Mouse (Mus musculus) hindbrain, embryonic 15.5 days (tissue): ENCODE data around the gene Eml1. TPM values are rescaled to one million over a fixed set of nuclear protein-coding genes. Genes with fewer than 3 reads are reported as not detected.
"Not testable (repeated sequence)": the region's sequence is repeated elsewhere in the genome, so short reads cannot be mapped to it uniquely, and the experiment has no call there.

Experiments
- ATAC-seq: fragments of 200-750 bp; cut with Nextera tagmentation; 2 replicates; pipeline ENCODE4 v1.8.0; 2017; ENCODE audit warnings: low read depth, moderate number of reproducible peaks, moderate TSS enrichment; ENCODE audit not compliant: low FRiP score
- H3K27ac ChIP-seq: fragments of 300-500 bp; sonication (generic); replicated peaks from 2 replicates; pipeline ENCODE4 v1.5.1; 2015; ENCODE audit warnings: mild to moderate bottlenecking, inconsistent platforms
- H3K27me3 ChIP-seq: fragments of 300-500 bp; sonication (generic); 2 replicates; pipeline ENCODE4 v1.6.1; 2015; ENCODE audit warnings: control low read depth, inconsistent platforms
- H3K36me3 ChIP-seq: fragments of 300-500 bp; sonication (generic); 2 replicates; pipeline ENCODE4 v1.6.1; 2015; ENCODE audit warnings: control low read depth, inconsistent platforms
- H3K4me1 ChIP-seq: fragments of 300-500 bp; sonication (generic); replicated peaks from 2 replicates; pipeline ENCODE4 v1.6.1; 2015; ENCODE audit warnings: control low read depth, inconsistent platforms
- H3K4me2 ChIP-seq: fragments of 300-500 bp; sonication (generic); 2 replicates; pipeline ENCODE4 v1.6.1; 2015; ENCODE audit warnings: moderate library complexity, mild to moderate bottlenecking, inconsistent platforms
- H3K4me3 ChIP-seq: fragments of 300-500 bp; sonication (generic); 2 replicates; pipeline ENCODE4 v1.5.1; 2015; ENCODE audit warnings: mild to moderate bottlenecking, inconsistent platforms
- H3K9ac ChIP-seq: fragments of 300-500 bp; sonication (generic); 2 replicates; pipeline ENCODE4 v1.6.1; 2015; ENCODE audit warnings: inconsistent platforms
- H3K9me3 ChIP-seq: fragments of 300-500 bp; sonication (generic); 2 replicates; pipeline ENCODE4 v1.6.1; 2016; ENCODE audit warnings: control low read depth, inconsistent platforms
- WGBS: fragments of 180-500 bp; shearing (Covaris S2); methylation state at CpG from one replicate; pipeline ENCODE4 v1.1.7; 2015; 5-methylcytosine and 5-hydroxymethylcytosine counted together
- polyA plus RNA-seq: library from polyadenylated mRNA; unstranded; fragments of >200 nt; fragmentation: Nextera tagmentation; extraction: Ambion mirVana; gene quantifications from 2 replicates; pipeline ENCODE4 v1.2.1, GENCODE M21; 2015

The Eml1 gene
- polyA plus RNA-seq, 1 experiment from 2014 or later = 58.2 TPM

DNA sequence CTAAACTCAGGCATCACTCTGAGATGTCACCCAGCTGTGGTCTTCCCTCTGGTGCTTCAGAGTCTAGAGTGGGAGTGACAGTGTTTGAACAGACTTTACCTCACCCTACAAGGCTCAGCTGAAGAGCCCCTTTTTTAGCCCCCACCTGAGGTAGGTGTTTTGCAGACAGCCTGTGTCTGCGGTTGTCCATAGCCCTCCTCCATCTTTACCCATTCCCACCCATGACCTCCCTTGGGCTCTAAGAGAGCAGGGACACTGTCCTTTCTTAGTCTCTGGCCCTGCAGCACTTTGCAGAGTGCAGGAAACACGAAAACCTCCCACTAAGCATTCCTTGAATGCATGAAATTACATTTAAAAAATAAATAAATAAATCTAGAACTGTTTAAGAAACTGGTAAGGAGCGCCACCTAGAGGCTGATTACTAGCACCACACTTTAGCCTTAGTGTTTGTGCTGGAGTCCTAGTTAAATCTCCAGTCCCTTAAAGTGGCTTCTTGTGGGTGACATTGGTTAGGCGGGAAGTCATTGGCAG is 123.3 kb downstream of the Eml1 start:
- 20% methylated on average over 4 of the region's 4 CpGs for WGBS
- peak; percentile 64; the same call in 1 of the 2 replicates for ATAC-seq
- H3K4me3 ChIP-seq = no peak overlapping the region
- H3K27me3 ChIP-seq = no peaks in the 10 kb centered on the region
- no peaks in the 10 kb centered on the region for H3K36me3 ChIP-seq
- H3K27ac ChIP-seq = no peak overlapping the region; the same call in 1 of the 2 replicates
- no peaks in the 10 kb centered on the region for H3K9me3 ChIP-seq
- H3K9ac ChIP-seq = no peak overlapping the region
- peaks cover 19% of the 10 kb centered on the region for H3K4me1 ChIP-seq
- no peak overlapping the region for H3K4me2 ChIP-seq

DNA sequence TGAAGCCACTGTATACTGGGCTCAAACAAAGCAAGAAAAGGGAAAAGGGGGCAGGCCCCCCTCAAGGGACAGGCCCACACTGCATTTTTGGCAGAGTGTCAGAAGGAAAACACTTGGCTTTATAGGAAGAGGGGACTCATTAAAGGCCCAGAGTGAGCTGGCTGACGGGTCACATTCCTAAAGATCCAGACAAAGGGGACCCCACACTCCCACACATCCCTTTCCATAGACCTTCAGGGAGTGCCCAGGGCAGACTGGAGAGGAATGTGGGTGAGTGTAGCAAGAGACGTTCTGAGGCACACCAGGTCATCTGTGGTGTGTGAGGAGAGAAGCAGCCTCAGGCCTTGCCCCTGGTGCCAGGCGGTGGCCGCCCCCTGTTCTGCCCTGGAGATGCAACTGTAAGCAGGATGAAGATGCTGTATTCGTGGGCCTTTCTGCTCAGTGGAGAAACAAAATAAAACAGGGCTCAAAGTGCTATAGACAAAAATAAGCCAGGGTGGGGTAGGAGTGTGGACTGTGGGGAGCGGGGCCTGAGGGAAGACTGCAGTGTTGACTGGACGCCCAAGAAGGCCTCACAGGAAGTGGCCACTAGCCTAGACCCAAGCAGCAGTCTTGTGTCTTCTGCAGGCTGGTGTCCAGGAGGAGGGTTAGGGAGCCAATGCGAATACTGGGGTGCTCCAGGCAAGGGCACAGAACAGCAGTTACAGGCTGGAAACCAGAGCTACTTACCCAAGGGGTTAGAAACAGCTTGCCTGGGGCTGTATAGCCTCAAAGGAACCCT is 124.9 kb downstream of the Eml1 start:
- no peaks in the 10 kb centered on the region for H3K27me3 ChIP-seq
- 55% methylated on average over 8 of the region's 8 CpGs for WGBS
- H3K27ac ChIP-seq = no peak overlapping the region
- H3K4me1 ChIP-seq = peaks cover 17% of the 10 kb centered on the region
- no peaks in the 10 kb centered on the region for H3K36me3 ChIP-seq
- no peaks in the 10 kb centered on the region for H3K9me3 ChIP-seq
- no peak overlapping the region for H3K9ac ChIP-seq
- H3K4me3 ChIP-seq = no peak overlapping the region
- H3K4me2 ChIP-seq = no peak overlapping the region
- ATAC-seq = peak; percentile 20; the same call in 1 of the 2 replicates

GRCm38 (mm10) chr12:108503064-108503463 is 132.3 kb downstream of the Eml1 start:
- no peak for ATAC-seq
- H3K4me2 ChIP-seq = no peak overlapping the region
- no peak overlapping the region for H3K9ac ChIP-seq
- no peaks in the 10 kb centered on the region for H3K9me3 ChIP-seq
- peaks cover 5% of the 10 kb centered on the region; the same call in 1 of the 2 replicates for H3K4me1 ChIP-seq
- no peak overlapping the region for H3K4me3 ChIP-seq
- no peak overlapping the region for H3K27ac ChIP-seq
- no peaks in the 10 kb centered on the region for H3K27me3 ChIP-seq
- 63% methylated on average over 10 of the region's 10 CpGs for WGBS
- no peaks in the 10 kb centered on the region for H3K36me3 ChIP-seq

GRCm38 (mm10) chr12:108503582-108503981 is 132.8 kb downstream of the Eml1 start:
- H3K27ac ChIP-seq = no peak overlapping the region
- H3K9me3 ChIP-seq = no peaks in the 10 kb centered on the region
- no peak overlapping the region for H3K4me2 ChIP-seq
- no peaks in the 10 kb centered on the region for H3K27me3 ChIP-seq
- no peaks in the 10 kb centered on the region for H3K36me3 ChIP-seq
- no peak overlapping the region for H3K4me3 ChIP-seq
- no peak overlapping the region for H3K9ac ChIP-seq
- ATAC-seq = no peak
- peaks cover 5% of the 10 kb centered on the region; the same call in 1 of the 2 replicates for H3K4me1 ChIP-seq
- WGBS = 66% methylated on average over 16 of the region's 16 CpGs

DNA sequence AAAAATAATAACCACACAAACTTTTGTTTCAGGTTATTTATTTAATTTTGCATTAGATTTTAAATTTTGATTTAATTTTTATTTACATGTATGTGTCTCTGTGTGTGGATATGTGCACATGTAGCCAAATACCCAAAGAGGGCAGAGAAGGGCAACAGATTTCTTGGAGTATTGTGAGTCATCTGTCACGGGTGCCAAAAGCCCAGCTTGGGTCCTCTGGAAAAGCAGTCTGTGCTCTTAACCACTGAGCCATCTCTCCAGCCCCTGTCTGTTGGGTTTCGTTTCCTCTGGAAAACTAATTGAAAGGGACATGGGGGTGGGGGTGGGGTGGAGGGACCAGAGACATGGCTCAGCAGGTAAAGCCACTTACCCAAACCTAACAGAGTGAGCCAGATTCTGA is 135.1 kb downstream of the Eml1 start:
- no peak for ATAC-seq

DNA sequence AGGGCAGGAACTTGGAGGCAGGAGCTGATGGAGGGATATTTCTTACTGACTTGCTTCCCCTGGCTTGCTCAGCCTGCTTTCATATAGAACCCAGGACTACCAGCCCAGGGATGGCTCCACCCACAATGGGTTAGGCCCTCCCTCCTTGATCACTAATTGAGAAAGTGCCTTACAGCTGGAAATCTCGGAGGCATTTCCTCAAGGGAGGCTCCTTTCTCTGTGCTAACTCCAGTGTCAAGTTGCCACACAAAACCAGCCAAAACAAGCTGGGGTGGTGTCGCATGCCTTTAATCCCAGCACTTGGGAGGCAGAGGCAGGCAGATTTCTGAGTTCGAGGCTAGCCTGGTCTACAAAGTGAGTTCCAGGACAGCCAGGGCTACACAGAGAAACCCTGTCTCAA is 136.3 kb downstream of the Eml1 start:
- H3K9ac ChIP-seq, H3K27me3 ChIP-seq, H3K36me3 ChIP-seq, H3K4me1 ChIP-seq, H3K27ac ChIP-seq, H3K4me3 ChIP-seq, H3K4me2 ChIP-seq, ATAC-seq, H3K9me3 ChIP-seq: not testable (repeated sequence)
- WGBS = 83% methylated on average over 3 of the region's 3 CpGs

More for the DNA sequence above, 135.1 kb downstream of the Eml1 start:
- Histone ChIP-seq H3K27me3 (no peaks in the 10 kb centered on the region), H3K4me3 (no peak overlapping the region), H3K9ac (no peak overlapping the region), H3K9me3 (no peaks in the 10 kb centered on the region), H3K4me1 (peaks cover 5% of the 10 kb centered on the region; the same call in 1 of the 2 replicates), H3K36me3 (no peaks in the 10 kb centered on the region), H3K27ac (no peak overlapping the region), H3K4me2 (no peak overlapping the region)
- WGBS = 60% methylated on average over 2 of the region's 2 CpGs

DNA sequence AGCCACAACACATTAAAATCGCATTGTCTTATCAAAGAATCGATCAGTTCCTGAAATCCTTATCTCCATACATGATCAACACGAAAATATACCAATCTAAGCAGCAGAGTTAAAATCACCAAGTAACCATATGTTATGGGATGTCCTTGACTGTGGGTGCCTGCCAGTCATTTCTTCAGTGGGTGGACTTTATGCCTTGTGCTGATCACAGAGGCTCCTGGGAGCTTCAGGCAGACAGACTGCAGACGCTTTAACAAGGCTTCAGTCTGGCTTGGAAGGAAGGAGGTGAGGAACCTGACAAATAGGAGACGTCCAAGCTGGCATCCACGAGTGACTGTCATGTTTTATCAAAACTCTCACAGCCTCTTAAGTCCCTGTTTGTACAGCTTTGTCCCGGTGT is 139.8 kb downstream of the Eml1 start:
- H3K9ac ChIP-seq = no peak overlapping the region
- H3K4me1 ChIP-seq = no peaks in the 10 kb centered on the region
- peaks cover 13% of the 10 kb centered on the region; the same call in 1 of the 2 replicates for H3K36me3 ChIP-seq
- H3K4me3 ChIP-seq = no peak overlapping the region
- no peaks in the 10 kb centered on the region for H3K9me3 ChIP-seq
- H3K27me3 ChIP-seq = no peaks in the 10 kb centered on the region
- H3K27ac ChIP-seq = no peak overlapping the region
- ATAC-seq = no peak
- WGBS = 71% methylated on average over 7 of the region's 7 CpGs
- H3K4me2 ChIP-seq = no peak overlapping the region

DNA sequence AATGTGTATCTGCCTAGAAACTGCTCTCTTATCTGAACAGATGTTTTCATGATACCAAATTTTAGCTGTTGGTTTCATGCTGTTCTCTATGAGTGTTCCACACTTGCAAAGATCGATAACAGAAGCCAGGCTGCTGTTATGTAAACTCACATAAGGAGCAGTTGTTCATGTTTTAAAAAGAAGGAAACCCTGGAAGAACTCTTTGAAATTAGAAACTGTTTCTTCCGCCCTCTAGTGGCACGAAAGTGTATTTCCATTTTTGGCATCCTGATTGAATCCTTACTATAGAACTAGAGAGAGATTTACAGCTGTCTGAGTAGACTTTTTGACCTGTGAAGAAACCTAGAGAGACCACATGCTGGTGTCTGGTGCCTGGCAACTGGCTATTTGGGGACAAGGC is 140.3 kb downstream of the Eml1 start:
- Histone ChIP-seq H3K4me1 (no peaks in the 10 kb centered on the region), H3K9ac (no peak overlapping the region), H3K27ac (no peak overlapping the region), H3K4me3 (no peak overlapping the region), H3K27me3 (no peaks in the 10 kb centered on the region), H3K36me3 (peaks cover 13% of the 10 kb centered on the region; the same call in 1 of the 2 replicates), H3K4me2 (no peak overlapping the region), H3K9me3 (no peaks in the 10 kb centered on the region)
- no peak for ATAC-seq
- WGBS = 10% methylated on average over 3 of the region's 3 CpGs

- no peak overlapping the region for H3K27ac ChIP-seq
- WGBS = 94% methylated on average over 12 of the region's 12 CpGs
- peaks cover 23% of the 10 kb centered on the region for H3K36me3 ChIP-seq
- H3K4me3 ChIP-seq = no peak overlapping the region
- no peak overlapping the region for H3K9ac ChIP-seq
- H3K27me3 ChIP-seq = no peaks in the 10 kb centered on the region
- H3K9me3 ChIP-seq = no peaks in the 10 kb centered on the region
- no peaks in the 10 kb centered on the region for H3K4me1 ChIP-seq
- no peak for ATAC-seq
- H3K4me2 ChIP-seq = no peak overlapping the region
Measured at GRCm38 (mm10) chr12:108515464-108515863, 144.7 kb downstream of the Eml1 start.

DNA sequence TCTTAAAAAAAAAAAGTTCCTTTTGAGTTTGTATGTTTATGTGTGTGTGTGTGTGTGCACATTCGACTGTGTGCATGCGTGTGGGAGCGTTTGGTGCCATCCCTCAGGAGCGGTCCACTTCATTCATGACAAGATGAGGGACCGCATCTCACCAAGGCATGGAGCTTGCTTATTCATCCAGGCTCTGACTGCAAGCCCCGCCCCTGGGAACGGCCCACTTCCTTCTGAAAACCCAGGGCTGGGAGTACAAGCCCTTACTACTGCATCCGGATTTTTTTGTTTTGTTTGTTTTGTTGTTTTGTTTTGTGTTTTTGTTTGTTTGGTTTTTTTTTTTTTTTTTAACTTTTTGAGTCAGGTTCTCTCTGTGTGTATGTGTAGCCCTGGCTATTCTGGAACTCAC is 148.6 kb downstream of the Eml1 start:
- ATAC-seq = no peak
- peaks cover 50% of the 10 kb centered on the region for H3K36me3 ChIP-seq

GRCm38 (mm10) chr12:108529214-108529613 is 158.5 kb downstream of the Eml1 start:
- WGBS = 53% methylated on average over 8 of the region's 8 CpGs
- Histone ChIP-seq H3K4me1 (no peaks in the 10 kb centered on the region), H3K9ac (no peak overlapping the region), H3K27me3 (no peaks in the 10 kb centered on the region), H3K4me3 (no peak overlapping the region), H3K4me2 (no peak overlapping the region), H3K9me3 (no peaks in the 10 kb centered on the region), H3K27ac (no peak overlapping the region), H3K36me3 (peaks cover 7% of the 10 kb centered on the region)
- ATAC-seq = peak; percentile 56; the same call in 1 of the 2 replicates

More for the DNA sequence above, 148.6 kb downstream of the Eml1 start:
- H3K27me3 ChIP-seq = no peaks in the 10 kb centered on the region
- no peak overlapping the region for H3K9ac ChIP-seq
- H3K4me1 ChIP-seq = no peaks in the 10 kb centered on the region
- H3K4me3 ChIP-seq = no peak overlapping the region
- H3K27ac ChIP-seq = no peak overlapping the region
- no peak overlapping the region for H3K4me2 ChIP-seq
- H3K9me3 ChIP-seq = no peaks in the 10 kb centered on the region
- WGBS = 81% methylated on average over 8 of the region's 8 CpGs

- ATAC-seq = no peak
- H3K4me3 ChIP-seq = no peak overlapping the region
- H3K9me3 ChIP-seq = no peaks in the 10 kb centered on the region
- no peak overlapping the region for H3K4me2 ChIP-seq
- H3K27me3 ChIP-seq = no peaks in the 10 kb centered on the region
- 90% methylated on average over 11 of the region's 11 CpGs for WGBS
- no peak overlapping the region for H3K9ac ChIP-seq
- peaks cover 7% of the 10 kb centered on the region for H3K36me3 ChIP-seq
- no peak overlapping the region for H3K27ac ChIP-seq
- no peaks in the 10 kb centered on the region for H3K4me1 ChIP-seq
Measured at GRCm38 (mm10) chr12:108534484-108534883, 163.7 kb downstream of the Eml1 start.
